ENCODE assay signal across 9 mouse cellular contexts in the genomic region with DNA sequence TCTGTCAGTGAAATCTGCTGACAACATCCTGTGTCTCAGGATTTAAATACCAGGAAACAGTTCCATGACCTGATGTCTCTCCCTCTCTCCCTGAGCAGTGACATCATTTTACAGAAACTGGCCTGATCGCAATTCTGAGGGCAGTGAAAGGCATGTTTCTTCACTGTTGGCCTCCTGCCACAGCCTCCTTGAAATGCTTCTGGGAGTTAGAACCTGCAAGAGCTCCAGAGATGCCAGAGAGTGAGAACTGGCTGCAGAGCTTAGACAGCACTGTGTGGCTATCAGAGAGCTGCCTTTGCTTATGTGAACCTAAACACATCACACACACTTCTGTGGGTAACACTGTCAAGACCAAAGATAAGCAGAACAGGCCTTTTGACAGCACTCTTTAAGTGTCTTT.
DNase-seq lines count a peak whose midpoint lies in the region; ATAC-seq lines count a peak whose summit lies in the region.
"Had no signal": no experiment of that assay in that cellular context is flagged by ENCODE, and none has a peak within 500 bp of the region (broad histone marks: within the 10 kb centered on the region; RNA-seq: fewer than 3 reads in every experiment).

No protein-coding gene starts in this region.

- intact Hi-C loops in left cerebral cortex, postnatal 4 days (cut with DNase I): no loop called here
- intact Hi-C loops in left cerebral cortex, postnatal 36 days (cut with DNase I): no loop called here

- no peaks in the 10 kb centered on the region for H3K27me3 ChIP-seq in heart, embryonic 12.5 days (replicated peaks)
- H3K27me3 ChIP-seq in neural tube, embryonic 15.5 days (replicated peaks): no peaks in the 10 kb centered on the region
- H3K27me3 ChIP-seq in liver, embryonic 12.5 days (replicated peaks): no peaks in the 10 kb centered on the region

- 10% methylated on average over 1 of the region's 1 CpGs for WGBS in heart, embryonic 12.5 days
- 48% methylated on average over 1 of the region's 1 CpGs for WGBS in neural tube, embryonic 15.5 days
- WGBS in liver, embryonic 12.5 days (ENCODE audit: insufficient replicate concordance): 33% methylated on average over 1 of the region's 1 CpGs

- peak; percentile 79 for ATAC-seq in heart, embryonic 12.5 days (ENCODE audit: insufficient number of reproducible peaks, low FRiP score)
- ATAC-seq in neural tube, embryonic 15.5 days (ENCODE audit: low FRiP score): no peak
- no peak for ATAC-seq in liver, embryonic 12.5 days

- H3K9ac ChIP-seq in heart, embryonic 12.5 days: no peak overlapping the region
- H3K9ac ChIP-seq in neural tube, embryonic 15.5 days (replicated peaks): no peak overlapping the region
- no peak overlapping the region for H3K9ac ChIP-seq in liver, embryonic 12.5 days
- H3K9ac ChIP-seq: liver, embryonic 14.5 days had no signal

- no peak overlapping the region for H3K4me3 ChIP-seq in heart, embryonic 12.5 days
- H3K4me3 ChIP-seq in neural tube, embryonic 15.5 days (replicated peaks): no peak overlapping the region
- H3K4me3 ChIP-seq in liver, embryonic 12.5 days: no peak overlapping the region

- peak overlapping the region; percentile 89 for H3K27ac ChIP-seq in heart, embryonic 12.5 days (ENCODE audit: poor library complexity, severe bottlenecking)
- H3K27ac ChIP-seq in neural tube, embryonic 15.5 days (replicated peaks): 0 out of 2 replicates have a peak overlapping the region, but pooled peaks have one; percentile 24
- no peak overlapping the region for H3K27ac ChIP-seq in liver, embryonic 12.5 days
- H3K27ac ChIP-seq: liver, embryonic 14.5 days had no signal

- DNase-seq in left cerebral cortex, postnatal 4 days: peak; percentile 37
- DNase-seq in left cerebral cortex, postnatal 36 days (ENCODE audit: low spot score in 2 of 2): no peak
- peak; percentile 54 for DNase-seq in cerebellum, adult 9-10 months
- no peak for DNase-seq in urinary bladder, postnatal 14 days (ENCODE audit: low spot score)
- no peak for DNase-seq in adipocyte (ENCODE audit: low spot score)

- peak overlapping the region; percentile 51; the same call in 1 of the 2 replicates for H3K4me2 ChIP-seq in heart, embryonic 12.5 days
- no peak overlapping the region for H3K4me2 ChIP-seq in neural tube, embryonic 15.5 days
- no peak overlapping the region for H3K4me2 ChIP-seq in liver, embryonic 12.5 days

- H3K4me1 ChIP-seq in heart, embryonic 12.5 days (replicated peaks): peaks cover 34% of the 10 kb centered on the region
- H3K4me1 ChIP-seq in neural tube, embryonic 15.5 days: peaks cover 18% of the 10 kb centered on the region
- peaks cover 6% of the 10 kb centered on the region; the same call in 1 of the 2 replicates for H3K4me1 ChIP-seq in liver, embryonic 12.5 days

- H3K9me3 ChIP-seq in heart, embryonic 12.5 days (replicated peaks): no peaks in the 10 kb centered on the region
- no peaks in the 10 kb centered on the region for H3K9me3 ChIP-seq in neural tube, embryonic 15.5 days (replicated peaks)
- no peaks in the 10 kb centered on the region for H3K9me3 ChIP-seq in liver, embryonic 12.5 days (replicated peaks)

- peaks cover 10% of the 10 kb centered on the region for H3K36me3 ChIP-seq in heart, embryonic 12.5 days
- peaks cover 7% of the 10 kb centered on the region for H3K36me3 ChIP-seq in neural tube, embryonic 15.5 days
- H3K36me3 ChIP-seq in liver, embryonic 12.5 days: no peaks in the 10 kb centered on the region

Comparison
In these comparisons a context has a peak if more than half of its experiments do, and no peak if none do; other contexts are left out.
1. DNase-seq: peak in left cerebral cortex, postnatal 4 days (single experiment) and cerebellum, adult 9-10 months (single experiment); none in left cerebral cortex, postnatal 36 days (0 of 2), urinary bladder, postnatal 14 days (single experiment) and adipocyte (single experiment).